Mouse (Mus musculus) frontal cortex, postnatal 14 days (tissue): ENCODE measurements at regions not wholly inside any gene's neighbourhood (a gene's known extent, or its start where the extent isn't known, plus 50 kb on each side); places are given as distances from the start of the nearest gene placed in this dataset.
"Not testable (repeated sequence)": the region's sequence is repeated elsewhere in the genome, so short reads cannot be mapped to it uniquely, and the experiment has no call there.

ENCODE experiments used
- DNase-seq, 2 experiments: peaks; one replicate each; pipeline ENCODE4 v3.0.0; 2022; ENCODE audit warnings: low spot score in 2 of 2

GRCm38 (mm10) chr16:82430384-82430783, 397.8 kb upstream of the Gm21833 start:
- no peak for DNase-seq

DNA sequence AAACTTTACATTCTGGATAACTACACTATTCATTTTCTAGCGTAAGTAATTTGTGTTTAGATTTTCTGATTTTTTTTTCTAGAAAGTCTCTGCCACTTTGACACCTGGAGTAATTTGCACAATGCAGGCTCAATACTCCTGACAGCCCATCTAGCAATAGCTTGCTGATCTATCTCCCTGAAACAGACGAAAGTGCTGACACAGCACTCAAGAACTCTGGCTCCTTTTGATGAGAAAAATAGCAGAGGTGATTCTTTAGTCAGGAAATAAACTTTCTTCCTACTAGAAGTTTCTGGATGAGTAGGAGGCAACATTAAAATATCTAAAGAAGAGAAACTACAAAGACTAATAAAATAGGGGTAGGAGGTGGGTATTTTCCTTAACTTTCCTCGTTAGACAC, 397.1 kb upstream of the Gm21833 start:
- no peak for DNase-seq

GRCm38 (mm10) chr16:82431811-82432210, 396.4 kb upstream of the Gm21833 start:
- peak; percentile 4 to 8 for DNase-seq

- no peak for DNase-seq
These were observed 367.3 kb upstream of the Gm21833 start for GRCm38 (mm10) chr16:82460872-82461271.

DNA sequence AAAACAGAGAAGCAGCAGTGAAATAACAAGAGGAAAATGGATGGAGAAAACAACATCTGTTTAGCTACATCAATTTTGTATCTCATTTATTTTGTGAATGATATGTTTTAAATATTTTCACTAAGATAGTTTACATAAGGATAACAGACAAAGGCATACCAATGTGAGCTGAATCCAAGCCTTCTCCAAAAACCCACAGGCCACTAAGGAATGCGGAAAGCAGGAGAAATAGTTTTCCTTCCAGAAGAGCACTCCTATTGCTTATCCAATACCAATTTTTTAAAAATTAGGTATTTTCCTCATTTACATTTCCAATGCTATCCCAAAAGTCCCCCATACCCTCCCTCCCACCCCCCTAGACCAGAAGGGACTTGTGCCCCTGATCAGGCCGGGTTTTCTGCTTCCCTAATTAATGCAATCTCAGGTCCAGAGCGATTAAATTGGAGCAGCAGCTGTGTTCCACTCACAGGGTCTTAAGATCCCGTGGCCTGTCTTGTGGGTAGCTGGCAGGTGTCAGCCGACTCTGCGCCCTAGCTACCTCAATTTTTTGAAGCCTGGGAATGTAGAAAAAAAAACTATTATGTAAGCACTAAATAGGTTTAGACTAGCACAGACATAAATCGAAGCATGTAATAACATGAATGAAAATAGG, 357.3 kb upstream of the Gm21833 start:
- no peak for DNase-seq

DNA sequence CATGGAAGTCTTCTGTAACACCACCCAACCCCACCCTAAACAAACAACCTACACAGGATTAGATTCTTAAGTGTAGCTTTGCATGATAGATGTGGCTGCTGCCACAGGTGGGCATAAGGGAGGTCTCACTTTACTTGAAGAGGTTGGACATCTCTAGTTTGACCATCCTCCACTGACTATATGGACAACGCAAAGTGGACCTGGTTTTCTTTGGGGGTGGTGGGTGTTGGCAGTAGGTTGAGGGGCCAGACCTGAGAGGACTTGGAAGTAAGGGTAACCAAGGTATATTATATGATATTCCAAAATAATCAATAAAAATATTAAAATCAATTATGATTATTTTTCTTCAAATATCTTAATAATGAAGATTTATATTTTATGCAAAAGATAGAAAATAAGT, 307.8 kb upstream of the Gm21833 start:
- no peak for DNase-seq

DNA sequence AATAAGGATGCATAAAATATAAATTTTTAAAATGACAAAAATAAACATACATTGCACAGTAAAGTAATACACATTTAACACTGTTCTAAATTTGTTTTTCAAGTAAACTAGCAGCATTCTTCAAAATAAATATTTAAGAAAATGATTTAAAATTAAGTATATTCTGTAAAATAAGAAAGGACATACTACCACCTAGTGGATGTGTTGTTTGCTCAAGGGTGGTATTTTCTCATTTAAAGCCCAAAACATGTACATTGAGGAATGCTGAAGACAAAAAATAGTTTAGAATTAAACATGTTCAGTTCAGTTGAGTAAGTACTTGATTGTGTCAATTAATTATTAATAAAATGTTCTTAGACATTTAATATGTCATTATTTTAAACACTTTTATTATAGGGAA, 306.6 kb upstream of the Gm21833 start:
- DNase-seq = no peak

DNA sequence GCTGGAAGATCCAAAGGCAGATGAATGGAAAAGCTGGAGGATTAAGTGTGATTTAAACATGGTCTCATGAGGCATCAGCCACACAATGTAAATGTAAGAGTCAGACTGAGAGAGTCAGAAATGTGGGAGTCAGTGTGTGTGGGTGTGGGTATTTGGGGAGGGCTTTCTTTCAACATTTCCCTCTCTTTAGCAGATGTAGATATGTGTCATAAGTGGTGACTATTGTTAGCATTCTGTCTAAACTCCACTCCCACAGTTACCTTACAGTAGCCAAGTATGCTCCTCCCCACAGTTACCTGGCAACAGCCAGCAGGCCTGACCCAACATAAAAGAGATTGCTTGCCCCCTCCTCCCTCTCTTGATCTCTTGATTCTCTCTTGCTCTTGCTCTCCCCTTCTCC, 263.8 kb upstream of the Gm21833 start:
- DNase-seq = no peak

DNA sequence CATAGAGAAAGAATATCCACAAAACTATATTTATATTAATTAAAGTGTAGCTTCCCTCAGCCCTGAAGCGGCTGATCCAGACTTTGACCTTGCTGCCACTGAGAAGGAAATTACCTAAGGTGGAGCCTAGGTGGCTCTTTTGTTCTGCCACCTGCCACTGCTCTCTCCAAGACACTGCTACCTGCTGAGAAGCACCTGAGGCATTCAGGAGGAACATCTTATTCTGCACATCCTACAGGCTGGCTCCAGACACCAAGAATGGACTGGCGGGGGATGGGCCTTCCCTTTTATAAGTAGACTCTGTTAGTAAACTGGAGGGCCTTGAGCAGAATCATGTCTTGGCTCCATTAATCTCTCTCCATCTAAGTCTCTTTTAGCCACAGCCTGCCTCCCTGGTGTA, 231.7 kb upstream of the Gm21833 start:
- not testable (repeated sequence) for DNase-seq

- DNase-seq = no peak
These were observed 226.1 kb upstream of the Gm21833 start for GRCm38 (mm10) chr16:82602038-82602437.
